Mouse (Mus musculus) C2C12 (cell line): ENCODE data around the gene Sugt1.

ENCODE experiments used
- CTCF ChIP-seq: IDR thresholded peaks from one replicate; pipeline ENCODE4 v1.5.1; 2011; ENCODE audit not compliant: control insufficient read depth, insufficient read depth, insufficient read length
- FOSL1 ChIP-seq: IDR thresholded peaks from one replicate; pipeline ENCODE4 v1.8.0; 2011; ENCODE audit warnings: mild to moderate bottlenecking, low read length; ENCODE audit not compliant: poor library complexity, insufficient read depth, severe bottlenecking
- MYOD1 ChIP-seq: IDR thresholded peaks from one replicate; pipeline ENCODE4 v1.6.1; 2011; ENCODE audit warnings: low read depth; ENCODE audit not compliant: control insufficient read depth, insufficient read length
- MYOG ChIP-seq: IDR thresholded peaks from one replicate; pipeline ENCODE4 v1.6.1; 2011; ENCODE audit not compliant: control insufficient read depth, insufficient read length; ENCODE audit errors: extremely low read depth
- USF1 ChIP-seq: IDR thresholded peaks from one replicate; pipeline ENCODE4 v1.6.1; 2011; ENCODE audit warnings: low read depth, mild to moderate bottlenecking, control low read depth, moderate library complexity

GRCm38 (mm10) chr14:79552854-79553253 lies 34.6 kb upstream of the Sugt1 start:
- TF ChIP-seq CTCF (no peak), MYOG (no peak), USF1 (no peak), MYOD1 (no peak), FOSL1 (no peak)
